ENCODE assay signal across 17 mouse cellular contexts in genomic region chr11:79990120-79990519, GRCm38 (mm10). TPM values are rescaled to one million over a fixed set of nuclear protein-coding genes. Genes with fewer than 3 reads are reported as not detected.
DNase-seq lines count a peak whose midpoint lies in the region; TF ChIP-seq lines count a peak whose summit lies in the region.
"Had no signal": no experiment of that assay in that cellular context is flagged by ENCODE, and none has a peak within 500 bp of the region (broad histone marks: within the 10 kb centered on the region; RNA-seq: fewer than 3 reads in every experiment).

No protein-coding gene starts in this region.

- H3K4me3 ChIP-seq in CH12.LX (replicated peaks in 1 of 3; ENCODE audit: low read depth in 2 of 3, low read length in 2 of 3, poor library complexity in 1 of 3) (no peak overlapping the region), MEL (ENCODE audit: control insufficient read depth in 1 of 2, insufficient read depth in 1 of 2, low read depth in 2 of 2, low read length in 2 of 2) (no peak overlapping the region)
- no peak overlapping the region for H3K4me3 ChIP-seq in hindbrain, embryonic 10.5 days

- dilution Hi-C loops in CH12.LX (cut with MboI; ENCODE audit: extremely low pct_ligation_motif_present, extremely low pct_unique_long_range_greater_than_20kb, low sequenced_read_pairs): no loop called here

- no peaks in the 10 kb centered on the region for H3K36me3 ChIP-seq in CH12.LX (replicated peaks in 1 of 2; ENCODE audit: control insufficient read depth in 1 of 2, insufficient read depth in 1 of 2, low read length in 1 of 2)
- peaks cover 0 to 16% of the 10 kb centered on the region in 2 experiments; a peak in 2 of 4 replicates for H3K36me3 ChIP-seq in MEL (ENCODE audit: control insufficient read depth in 1 of 2, insufficient read depth in 2 of 2, low read length in 2 of 2)
- H3K36me3 ChIP-seq in hindbrain, embryonic 10.5 days: no peaks in the 10 kb centered on the region
- H3K36me3 ChIP-seq: G1E had no signal

- H3K9me3 ChIP-seq in CH12.LX (replicated peaks; ENCODE audit: low read length) (no peaks in the 10 kb centered on the region), MEL (replicated peaks; ENCODE audit: insufficient read depth, low read length) (no peaks in the 10 kb centered on the region)
- H3K9me3 ChIP-seq in hindbrain, embryonic 10.5 days: no peaks in the 10 kb centered on the region
- H3K9me3 ChIP-seq: G1E had no signal

- peaks cover 15% of the 10 kb centered on the region for H3K79me2 ChIP-seq in CH12.LX (replicated peaks; ENCODE audit: control insufficient read depth, extremely low read depth, insufficient read depth, poor library complexity, severe bottlenecking)
- H3K79me2 ChIP-seq in MEL (ENCODE audit: control insufficient read depth, insufficient read depth, low read length, poor library complexity): peaks cover 20% of the 10 kb centered on the region

- in situ Hi-C loops in CH12.LX (cut with MboI; ENCODE audit: low pct_ligation_motif_present, low pct_unique_long_range_greater_than_20kb, low sequenced_read_pairs): no loop called here

- 96% methylated on average over 2 of the region's 2 CpGs for WGBS in hindbrain, embryonic 10.5 days

- no peak for TF ChIP-seq POLR2A in CH12.LX (IDR thresholded peaks at IDR 0.05; ENCODE audit: low read depth, low read length)
- no peak for TF ChIP-seq POLR2A in MEL (IDR thresholded peaks at IDR 0.05; ENCODE audit: control insufficient read depth in 1 of 2, insufficient read depth in 1 of 2, low read depth in 1 of 2, low read length in 2 of 2, poor library complexity in 1 of 2)

- no peak overlapping the region for H3K27ac ChIP-seq in CH12.LX (ENCODE audit: insufficient read depth, low read depth)
- H3K27ac ChIP-seq in MEL (ENCODE audit: control insufficient read depth, low read depth, low read length): no peak overlapping the region
- no peak overlapping the region for H3K27ac ChIP-seq in hindbrain, embryonic 10.5 days

- no peak overlapping the region for H3K9ac ChIP-seq in CH12.LX (ENCODE audit: insufficient read depth, low read depth)
- H3K9ac ChIP-seq in MEL (ENCODE audit: control insufficient read depth, low read depth, low read length, poor library complexity, severe bottlenecking): no peak overlapping the region

- H3K4me1 ChIP-seq in CH12.LX (ENCODE audit: control insufficient read depth in 1 of 2, insufficient read depth in 2 of 2): peaks cover 0 to 11% of the 10 kb centered on the region in 2 experiments; a peak in 2 of 4 replicates
- H3K4me1 ChIP-seq in MEL (ENCODE audit: control insufficient read depth in 1 of 2, insufficient read depth in 2 of 2, low read length in 2 of 2): peaks cover 0 to 7% of the 10 kb centered on the region in 2 experiments; a peak in 1 of 4 replicates
- peaks cover 8% of the 10 kb centered on the region for H3K4me1 ChIP-seq in hindbrain, embryonic 10.5 days (replicated peaks)

- no peak overlapping the region for H3K4me2 ChIP-seq in CH12.LX (ENCODE audit: insufficient read depth, low read depth, poor library complexity, severe bottlenecking)

- no peak for TF ChIP-seq CTCF in CH12.LX (conservative IDR thresholded peaks at IDR 0.05 in 1 of 2, IDR thresholded peaks at IDR 0.05 in 1 of 2; ENCODE audit: low read depth in 2 of 2, low read length in 2 of 2)
- no peak for TF ChIP-seq CTCF in MEL (IDR thresholded peaks at IDR 0.05 in 2 of 3, conservative IDR thresholded peaks at IDR 0.05 in 1 of 3; ENCODE audit: control insufficient read depth in 1 of 3, insufficient read depth in 1 of 3, low read depth in 2 of 3, low read length in 3 of 3, poor library complexity in 1 of 3, severe bottlenecking in 1 of 3)

- no peak for TF ChIP-seq EP300 in CH12.LX (IDR thresholded peaks at IDR 0.05; ENCODE audit: low read length)
- TF ChIP-seq EP300 in MEL (IDR thresholded peaks at IDR 0.05; ENCODE audit: low read depth in 1 of 2, low read length in 2 of 2): no peak

- no peak for TF ChIP-seq RAD21 in CH12.LX (IDR thresholded peaks at IDR 0.05; ENCODE audit: low read depth, low read length)
- TF ChIP-seq RAD21 in MEL (IDR thresholded peaks at IDR 0.05; ENCODE audit: low read depth, low read length): no peak

- DNase-seq in CH12.LX (ENCODE audit: extremely low read depth) (no peak), MEL (ENCODE audit: low read depth, low spot score) (no peak)
- no peak for DNase-seq in hindbrain, embryonic 10.5 days (ENCODE audit: low spot score)
- DNase-seq in ovary, postnatal 10 days (ENCODE audit: low spot score): no peak
- DNase-seq: adrenal gland, adult 2 months; adrenal gland, adult 8-10 months; adrenal gland, postnatal 10 days; adrenal gland, postnatal 14 days; adrenal gland, postnatal 25 days; adrenal gland, postnatal 36 days; B cell, adult 2 months; cerebellum, adult 11 months; cerebellum, adult 11-12 months; cerebellum, adult 18-20 months; cerebellum, adult 2 months; cerebellum, adult 8-10 months had no signal

- H3K27me3 ChIP-seq in CH12.LX (replicated peaks): no peaks in the 10 kb centered on the region
- H3K27me3 ChIP-seq in MEL (ENCODE audit: control insufficient read depth in 1 of 2, insufficient read depth in 2 of 2, low read length in 2 of 2): no peaks in the 10 kb centered on the region; a peak in 1 of 4 replicates
- no peaks in the 10 kb centered on the region for H3K27me3 ChIP-seq in hindbrain, embryonic 10.5 days (ENCODE audit: insufficient read depth, poor library complexity, severe bottlenecking)

TF ChIP-seq in CH12.LX, 34 proteins besides CTCF, POLR2A, EP300 and RAD21:
- TF ChIP-seq GABPA (IDR thresholded peaks at IDR 0.05; ENCODE audit: insufficient replicate concordance, low read depth, low read length) (no peak), ZNF384 (IDR thresholded peaks at IDR 0.05; ENCODE audit: low read depth, low read length) (peak; percentile 70)
TF ChIP-seq in CH12.LX: peak in this region for 1.

TF ChIP-seq in MEL, 35 proteins besides CTCF, POLR2A, EP300 and RAD21:
- TF ChIP-seq MYB (IDR thresholded peaks at IDR 0.05; ENCODE audit: low read depth, low read length) (no peak), HCFC1 (IDR thresholded peaks at IDR 0.05; ENCODE audit: low read depth, low read length) (no peak), SIN3A (IDR thresholded peaks at IDR 0.05; ENCODE audit: low read length) (0 out of 2 replicates have a peak, but pooled peaks have one; percentile 24), GABPA (IDR thresholded peaks at IDR 0.05; ENCODE audit: low read depth, low read length) (no peak), NELFE (IDR thresholded peaks at IDR 0.05; ENCODE audit: low read depth, low read length) (no peak), ZKSCAN1 (IDR thresholded peaks at IDR 0.05; ENCODE audit: low read depth, low read length) (no peak), ZNF384 (IDR thresholded peaks at IDR 0.05; ENCODE audit: low read depth, low read length) (peak; percentile 96), MXI1 (IDR thresholded peaks at IDR 0.05; ENCODE audit: low read depth, low read length) (no peak)

RNA-seq across cellular contexts. Expression of gene Suz12, which starts 2.8 kb away (rescaled TPM):
- total RNA-seq in CH12.LX (2012; rRNA removed) (56.7 and 61.9 TPM in 2 replicates), CH12.LX (2014; rRNA removed) (160 and 171 TPM in 2 replicates), MEL (2012; rRNA removed) (33.2 and 35.6 TPM in 2 replicates)
- polyA plus RNA-seq in CH12.LX (2012; ENCODE audit: insufficient read length, low read depth) (106 and 124 TPM in 2 replicates), MEL (2012; ENCODE audit: insufficient read depth in 1 of 2, insufficient read length in 2 of 2, low read depth in 1 of 2, low replicate concordance in 2 of 2, missing spikeins in 1 of 2) (100 to 1,000 TPM in 1 of 2 experiments, 10 to 100 TPM in 1; 43.9 to 191 TPM)
- polyA plus RNA-seq in hindbrain, embryonic 10.5 days (2016; fragmentation: Nextera tagmentation; extraction: Ambion mirVana): 15.5 and 20.0 TPM in 2 replicates

RNA-seq across cellular contexts. Expression of gene Utp6, which starts 27.9 kb away (rescaled TPM):
- total RNA-seq in CH12.LX (2012; rRNA removed) (78.8 and 103 TPM in 2 replicates), CH12.LX (2014; rRNA removed) (117 and 122 TPM in 2 replicates), MEL (2012; rRNA removed) (93.8 and 97.9 TPM in 2 replicates)
- polyA plus RNA-seq in CH12.LX (2012; ENCODE audit: insufficient read length, low read depth) (148 and 186 TPM in 2 replicates), MEL (2012; ENCODE audit: insufficient read depth in 1 of 2, insufficient read length in 2 of 2, low read depth in 1 of 2, low replicate concordance in 2 of 2, missing spikeins in 1 of 2) (10 to 100 TPM in 1 of 2 experiments, not detected in 1; 88.6 TPM)
- 44.9 and 62.4 TPM in 2 replicates for polyA plus RNA-seq in hindbrain, embryonic 10.5 days (2016; fragmentation: Nextera tagmentation; extraction: Ambion mirVana)

Comparison
In these comparisons a context has a peak if more than half of its experiments do, and no peak if none do; other contexts are left out.
1. Of the 35 proteins assayed by ChIP-seq in both MEL and CH12.LX: peak only in MEL: SIN3A; only in CH12.LX: none; in both: ZNF384; in neither: 33.